Mouse (Mus musculus) embryonic stem cell, embryonic (primary cell): ENCODE results near the gene Cngb1.

Experiments
- CTCF ChIA-PET, 4 experiments: fragments of 300-600 bp in 2 of 4; fragments of 350-600 bp in 2 of 4; sonication (Branson Sonifier 250); formaldehyde crosslinking; loops; one replicate each; lab custom pipeline; 2022; ENCODE audit warnings: inconsistent platforms in 2 of 4; lab: Charles Lee
- POLR2A ChIA-PET, 4 experiments: fragments of 300-600 bp in 2 of 4; fragments of 350-600 bp in 2 of 4; sonication (Branson Sonifier 250); formaldehyde crosslinking; loops; one replicate each; lab custom pipeline; 2022; ENCODE audit warnings: antibody characterized with exemption in 4 of 4, inconsistent platforms in 1 of 4; lab: Charles Lee

Cngb1 gene

GRCm38 (mm10) chr8:95331720-95332436, 25.5 kb upstream of the Cngb1 start, which contains the start of the genes Zfp319 and Usb1:
Gene Zfp319, minus strand, starts transcription at chr8:95331950.
Gene Usb1, plus strand, starts transcription at chr8:95332284.
- ChIA-PET POLR2A (interaction anchor here in 3 of 4 experiments (0.5 to 5.0 kb wide), 89 partner anchors 7 to 556 kb away, joined by 3 to 46 read pairs (median 4); partner anchors contain the start of genes Mmp15 (in 3 of the 3), Ccdc113 (in 2 of the 3), Cfap20 (in 1 of the 3) and Dok4 (in 1 of the 3)), CTCF (interaction anchor here (0.5 to 3.1 kb wide), 68 partner anchors 9 to 953 kb away, joined by 3 to 43 read pairs (median 4); partner anchors contain the start of genes Tepp (in 3 of the 4), Mmp15 (in 2 of the 4) and Csnk2a2 (in 1 of the 4))

- CTCF ChIA-PET, result interaction anchor here (0.5 to 3.1 kb wide), 46 partner anchors 9 to 952 kb away, joined by 3 to 43 read pairs (median 5); partner anchors contain the start of genes Tepp (in 2 of the 4) and Mmp15 (in 1 of the 4)
- POLR2A ChIA-PET, result interaction anchor here in 3 of 4 experiments (0.6 to 5.0 kb wide), 47 partner anchors 9 to 557 kb away, joined by 3 to 46 read pairs (median 5); partner anchors contain the start of genes Mmp15 (in 2 of the 3), Katnb1 (in 1 of the 3) and Slc38a7 (in 1 of the 3)
These were observed 24.9 kb upstream of the Cngb1 start for GRCm38 (mm10) chr8:95331156-95331719.

- ChIA-PET CTCF (interaction anchor here in 2 of 4 experiments (1.2 to 3.1 kb wide), 10 partner anchors 56 to 385 kb away, joined by 3 to 43 read pairs (median 6); no protein-coding TSS in a partner anchor), POLR2A (interaction anchor here in 3 of 4 experiments (0.5 to 5.0 kb wide), 17 partner anchors 8 to 494 kb away, joined by 3 to 46 read pairs (median 9); partner anchors contain the start of gene Mmp15 (in 2 of the 3))
These were observed 24.0 kb upstream of the Cngb1 start for GRCm38 (mm10) chr8:95330367-95330766.

GRCm38 (mm10) chr8:95327866-95328465, 21.6 kb upstream of the Cngb1 start:
- ChIA-PET POLR2A (interaction anchor here in 3 of 4 experiments (0.6 to 2.2 kb wide), 8 partner anchors 13 to 469 kb away, joined by 3 to 9 read pairs (median 4); partner anchors contain the start of genes Mmp15 (in 1 of the 3) and Tepp (in 1 of the 3)), CTCF (interaction anchor here in 3 of 4 experiments (0.5 to 2.1 kb wide), 8 partner anchors 7 to 557 kb away, joined by 3 to 8 read pairs (median 3); no protein-coding TSS in a partner anchor)

GRCm38 (mm10) chr8:95326822-95327221, 20.4 kb upstream of the Cngb1 start:
- POLR2A ChIA-PET, result interaction anchor here in 2 of 4 experiments (1.1 to 2.2 kb wide), 5 partner anchors 16 to 100 kb away, joined by 3 to 9 read pairs (median 3); partner anchors contain the start of genes Cngb1 (in 1 of the 2), Mmp15 (in 1 of the 2) and Tepp (in 1 of the 2)

DNA sequence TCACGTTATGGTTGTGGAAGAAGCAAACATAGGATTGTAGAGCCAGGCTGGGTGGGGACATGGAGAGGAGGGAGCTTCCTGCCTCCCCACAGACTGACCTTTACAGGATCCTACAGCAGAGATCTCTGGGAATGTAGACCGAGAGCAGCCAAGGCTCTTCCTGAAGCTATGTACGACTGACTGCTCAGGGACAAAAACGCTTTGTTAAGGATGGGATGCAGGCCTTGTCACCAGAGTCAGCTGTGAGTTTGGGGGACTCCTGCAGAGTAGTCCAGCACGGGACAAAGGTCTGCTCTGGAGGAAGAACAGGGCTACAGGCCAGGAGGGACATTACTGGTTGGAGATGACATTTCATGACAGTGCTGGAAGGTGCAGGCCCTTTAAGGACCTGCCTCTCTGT, 18.3 kb upstream of the Cngb1 start:
- ChIA-PET CTCF (interaction anchor here in 1 of 4 experiments (1.0 kb wide), 1 partner anchor 89 kb away, joined by 3 read pairs; no protein-coding TSS in a partner anchor), POLR2A (interaction anchor here in 2 of 4 experiments (1.2 to 1.3 kb wide), 5 partner anchors 8 to 46 kb away, joined by 3 to 4 read pairs (median 4); partner anchors contain the start of gene Usb1 (in 1 of the 2))

More at GRCm38 (mm10) chr8:95326822-95327221, 20.4 kb upstream of the Cngb1 start:
- CTCF ChIA-PET, result interaction anchor here in 1 of 4 experiments (1.2 kb wide), 1 partner anchor 72 kb away, joined by 3 read pairs; no protein-coding TSS in a partner anchor

- POLR2A ChIA-PET, result interaction anchor here in 2 of 4 experiments (1.4 to 1.8 kb wide), 2 partner anchors 8 to 9 kb away, joined by 5 read pairs; partner anchors contain the start of genes Usb1 (in 2 of the 2) and Zfp319 (in 1 of the 2)
- CTCF ChIA-PET, result interaction anchor here in 1 of 4 experiments (3.8 kb wide), 1 partner anchor 8 kb away, joined by 14 read pairs; the partner anchor contains the start of genes Usb1 and Zfp319
These were observed 16.8 kb upstream of the Cngb1 start for GRCm38 (mm10) chr8:95323201-95323600.

DNA sequence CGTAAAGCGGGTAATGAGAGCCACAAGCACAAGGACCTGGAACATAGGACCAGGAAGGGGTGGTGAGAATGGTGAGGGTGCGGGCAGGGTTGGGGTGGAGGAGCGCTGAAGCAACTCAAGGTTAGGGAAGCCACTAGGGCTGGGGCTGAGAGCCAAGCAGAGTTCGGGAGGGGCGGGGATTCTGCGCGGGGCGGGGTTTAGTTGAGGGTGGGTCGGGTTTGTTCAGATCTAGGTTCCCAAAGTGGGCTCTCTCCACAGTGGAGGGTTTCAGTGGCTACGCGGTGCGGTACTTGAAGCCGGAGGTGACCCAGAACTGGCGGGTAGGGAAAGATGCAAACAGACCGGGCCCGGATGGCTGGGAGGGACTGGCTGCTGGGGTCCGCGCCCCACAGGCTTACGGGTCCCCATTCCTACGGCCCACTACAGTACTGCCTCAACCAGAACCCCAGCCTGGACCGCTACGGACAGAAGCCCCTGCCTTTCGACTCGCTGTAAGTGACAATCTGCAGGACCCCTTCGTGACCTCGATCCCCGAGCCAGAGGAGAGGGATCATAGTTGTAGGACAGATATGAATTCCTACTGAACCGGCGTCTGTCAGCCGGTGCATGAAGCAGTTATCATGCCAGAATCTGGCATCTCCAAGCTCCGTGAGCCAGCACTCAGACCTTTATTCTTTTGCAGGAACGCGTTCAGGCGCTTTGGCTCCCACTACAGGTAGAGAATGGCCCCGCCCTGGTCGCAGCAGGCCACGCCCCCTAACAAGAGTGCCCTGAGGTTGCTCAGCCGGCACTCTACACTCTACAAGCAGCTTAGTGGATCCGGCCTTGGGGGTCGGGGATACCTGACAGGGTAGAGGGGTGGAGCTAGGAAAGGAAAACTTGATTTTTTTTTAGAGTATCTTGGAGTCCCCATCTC, 14.1 kb upstream of the Cngb1 start:
- ChIA-PET CTCF (interaction anchor here (0.5 to 3.8 kb wide), 14 partner anchors 8 to 405 kb away, joined by 3 to 17 read pairs (median 3); partner anchors contain the start of genes Usb1 (in 2 of the 4) and Zfp319 (in 2 of the 4)), POLR2A (interaction anchor here in 3 of 4 experiments (0.6 to 4.4 kb wide), 9 partner anchors 8 to 225 kb away, joined by 3 to 35 read pairs (median 3); partner anchors contain the start of genes Usb1 (in 3 of the 3) and Zfp319 (in 2 of the 3))

GRCm38 (mm10) chr8:95315350-95315749, 9.0 kb upstream of the Cngb1 start:
- POLR2A ChIA-PET, result interaction anchor here in 2 of 4 experiments (0.5 to 1.1 kb wide), 2 partner anchors 17 to 587 kb away, joined by 3 read pairs; partner anchors contain the start of genes Usb1 (in 1 of the 2) and Zfp319 (in 1 of the 2)
- CTCF ChIA-PET, result interaction anchor here in 2 of 4 experiments (0.9 to 1.1 kb wide), 2 partner anchors 16 to 17 kb away, joined by 3 to 4 read pairs; partner anchors contain the start of genes Usb1 (in 2 of the 2) and Zfp319 (in 2 of the 2)

DNA sequence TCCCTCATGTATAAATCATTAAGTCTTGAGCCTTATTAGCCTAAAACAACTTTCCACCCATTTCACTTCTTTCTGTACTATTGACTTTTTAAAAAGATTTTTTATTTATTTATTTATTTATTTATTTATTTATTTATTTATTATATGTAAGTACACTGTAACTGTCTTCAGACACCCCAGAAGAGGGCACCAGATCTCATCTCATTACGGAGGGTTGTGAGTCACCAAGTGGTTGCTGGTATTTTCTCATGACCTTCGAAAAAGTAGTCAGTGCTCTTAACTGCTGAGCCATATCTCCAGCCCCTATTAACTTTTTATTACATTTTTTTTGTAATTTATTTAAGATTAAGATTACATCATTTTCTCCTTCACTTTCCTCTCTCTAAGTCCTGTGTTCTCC, 8.3 kb upstream of the Cngb1 start:
- ChIA-PET CTCF (interaction anchor here in 2 of 4 experiments (1.1 to 1.9 kb wide), 2 partner anchors 17 to 79 kb away, joined by 4 read pairs; partner anchors contain the start of genes Usb1 (in 1 of the 2) and Zfp319 (in 1 of the 2)), POLR2A (interaction anchor here in 1 of 4 experiments (1.0 to 1.1 kb wide), 2 partner anchors 165 to 588 kb away, joined by 3 read pairs; no protein-coding TSS in a partner anchor)

GRCm38 (mm10) chr8:95313857-95314256, 7.5 kb upstream of the Cngb1 start:
- CTCF ChIA-PET, result interaction anchor here in 2 of 4 experiments (0.6 to 1.9 kb wide), 5 partner anchors 19 to 312 kb away, joined by 3 to 11 read pairs (median 4); partner anchors contain the start of genes Usb1 (in 1 of the 2) and Zfp319 (in 1 of the 2)
- POLR2A ChIA-PET, result interaction anchor here in 3 of 4 experiments (0.5 to 3.1 kb wide), 8 partner anchors 11 to 459 kb away, joined by 3 to 16 read pairs (median 4); partner anchors contain the start of genes Usb1 (in 2 of the 3) and Zfp319 (in 2 of the 3)

- CTCF ChIA-PET, result interaction anchor here (0.6 to 1.9 kb wide), 18 partner anchors 9 to 123 kb away, joined by 3 to 11 read pairs (median 4); partner anchors contain the start of genes Usb1 (in 2 of the 4), Kifc3 (in 1 of the 4) and Zfp319 (in 1 of the 4)
- POLR2A ChIA-PET, result interaction anchor here in 3 of 4 experiments (0.6 to 3.1 kb wide), 7 partner anchors 8 to 537 kb away, joined by 3 to 16 read pairs (median 5); partner anchors contain the start of genes Usb1 (in 2 of the 3) and Zfp319 (in 2 of the 3)
These were observed 6.5 kb upstream of the Cngb1 start for GRCm38 (mm10) chr8:95312836-95313235.

DNA sequence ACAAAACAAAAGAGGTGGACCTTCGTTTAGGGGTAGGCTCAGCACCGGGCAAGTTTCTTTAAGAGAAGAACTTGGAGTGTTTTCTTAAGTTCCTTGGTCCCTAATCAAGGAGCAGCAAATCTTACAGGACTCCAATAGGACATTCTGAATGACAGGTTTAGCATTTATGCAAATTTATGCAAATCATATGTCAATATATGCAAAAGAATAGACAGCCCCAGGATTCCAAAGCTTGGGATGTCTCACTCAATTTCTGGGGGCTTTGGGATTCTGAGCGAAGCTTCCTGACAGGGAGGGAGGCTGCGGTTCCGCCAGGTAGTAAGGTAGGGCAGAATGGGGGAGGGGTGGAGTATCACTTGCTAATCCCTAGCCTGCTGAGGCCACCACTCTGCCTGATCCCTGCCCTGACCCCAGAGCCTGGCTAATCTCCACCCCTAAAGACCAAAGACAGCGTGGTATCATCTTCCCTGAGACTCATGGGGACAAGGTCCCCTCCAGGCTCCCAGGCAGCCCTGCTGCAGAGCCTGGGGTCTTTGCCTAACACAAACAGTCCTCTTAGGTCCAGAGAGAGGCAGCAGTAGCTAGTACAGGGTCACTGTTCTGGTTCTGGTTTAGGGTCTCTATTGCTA, 4.1 kb upstream of the Cngb1 start, which contains the start of gene Tepp:
Gene Tepp, plus strand, starts transcription at position 225 of the 629 bp plus-strand sequence.
- ChIA-PET POLR2A (interaction anchor here in 2 of 4 experiments (0.5 to 1.4 kb wide), 3 partner anchors 17 to 1001 kb away, joined by 3 to 4 read pairs (median 3); partner anchors contain the start of genes Usb1 (in 1 of the 2) and Zfp319 (in 1 of the 2)), CTCF (interaction anchor here in 3 of 4 experiments (0.6 to 1.7 kb wide), 7 partner anchors 21 to 361 kb away, joined by 3 to 8 read pairs (median 3); partner anchors contain the start of genes Usb1 (in 3 of the 3) and Zfp319 (in 3 of the 3))

DNA sequence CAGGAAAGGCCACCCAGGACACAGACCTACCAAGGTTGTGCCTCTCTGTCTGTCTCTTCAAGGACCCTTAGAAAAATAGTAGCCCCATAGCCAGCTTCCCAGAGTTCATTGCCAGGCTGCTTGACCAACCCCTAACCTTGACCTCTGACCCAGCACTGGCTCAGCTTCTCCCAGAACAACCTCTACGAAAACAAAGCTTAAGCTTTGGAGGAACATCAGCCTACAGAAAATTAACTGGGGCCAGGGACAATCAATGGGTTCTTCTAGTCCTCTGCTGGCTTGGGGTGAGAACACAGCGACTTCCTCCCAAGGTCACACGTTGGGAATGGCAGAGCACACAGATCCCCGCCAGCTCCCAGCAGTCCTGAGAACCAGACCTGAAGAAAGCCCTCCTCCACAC, 859 bp downstream of the Cngb1 start:
- CTCF ChIA-PET, result interaction anchor here (0.7 to 1.1 kb wide), 4 partner anchors 32 to 242 kb away, joined by 3 to 13 read pairs (median 3); no protein-coding TSS in a partner anchor
- POLR2A ChIA-PET, result interaction anchor here in 2 of 4 experiments (0.6 to 1.6 kb wide), 4 partner anchors 21 to 244 kb away, joined by 3 to 5 read pairs (median 4); no protein-coding TSS in a partner anchor
